Mouse (Mus musculus) adipocyte (in vitro differentiated cells): ENCODE results near the gene Jdp2.
A peak's percentile ranks its signal among the peaks of the same experiment; 100 is the strongest.

Source experiments
- DNase-seq: peaks from one replicate; pipeline ENCODE4 v3.0.0-alpha.2; 2016; ENCODE audit warnings: low spot score

Gene Jdp2

DNA sequence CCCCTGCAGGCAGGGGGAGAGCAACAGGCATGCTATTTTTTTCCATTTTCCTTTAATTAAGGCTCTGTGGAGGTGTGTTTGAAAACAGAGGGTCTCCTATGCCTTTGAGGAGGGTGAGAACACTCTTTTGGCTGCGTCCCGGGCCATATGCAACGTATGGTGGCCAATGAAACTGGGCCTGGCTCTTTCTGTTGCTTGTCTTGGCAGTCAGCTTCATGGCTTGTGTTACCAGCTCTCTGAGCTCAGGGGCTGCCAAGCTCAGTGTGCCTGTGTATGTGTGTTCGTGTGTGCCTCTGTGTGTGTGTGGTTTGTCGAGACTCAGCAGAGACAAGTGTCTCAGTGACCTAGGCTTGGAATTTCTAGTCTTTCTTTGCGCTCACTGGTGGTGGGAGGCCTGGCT lies 2.7 kb downstream of the Jdp2 start:
- peak; percentile 61 for DNase-seq

DNA sequence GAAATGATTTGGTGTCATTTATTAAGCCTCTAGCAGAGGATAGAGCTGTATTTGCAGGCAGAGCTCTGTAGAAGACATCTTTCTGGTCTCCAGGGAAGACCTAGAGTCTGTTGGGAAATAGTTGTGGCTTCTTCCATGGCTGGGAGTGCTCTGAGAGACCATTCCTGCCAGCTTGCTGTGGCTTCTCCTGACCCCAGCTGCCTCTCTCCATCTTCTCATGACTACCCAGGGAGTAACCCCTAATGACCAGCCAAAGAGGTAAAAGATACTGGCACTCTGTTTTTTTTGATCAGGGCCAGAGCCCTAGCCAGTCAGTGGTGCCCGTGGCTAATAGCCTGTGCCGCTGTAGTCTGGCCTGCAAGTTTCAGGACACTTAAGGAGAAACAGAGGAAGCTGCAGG lies 3.3 kb downstream of the Jdp2 start:
- peak; percentile 68 for DNase-seq

DNA sequence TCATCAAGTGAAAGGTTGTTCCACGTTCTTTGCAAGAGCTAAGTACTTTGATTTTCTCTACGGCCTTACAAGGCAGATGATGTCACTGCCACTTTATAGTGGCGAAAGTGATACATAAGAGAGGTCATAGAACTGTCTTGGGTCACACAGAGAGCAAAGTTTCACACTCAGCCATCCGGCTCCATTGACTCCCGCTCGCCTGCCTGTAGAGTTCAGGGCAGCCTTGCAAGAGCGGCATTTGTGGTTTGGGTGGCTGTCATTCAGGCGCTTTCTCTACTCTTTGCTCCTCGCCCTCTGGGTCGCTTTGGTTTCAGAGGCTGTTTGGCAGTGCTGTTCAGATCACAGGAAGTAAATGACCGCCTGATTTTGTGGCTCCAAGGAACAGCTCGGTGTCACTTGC lies 4.0 kb downstream of the Jdp2 start:
- no peak for DNase-seq

DNA sequence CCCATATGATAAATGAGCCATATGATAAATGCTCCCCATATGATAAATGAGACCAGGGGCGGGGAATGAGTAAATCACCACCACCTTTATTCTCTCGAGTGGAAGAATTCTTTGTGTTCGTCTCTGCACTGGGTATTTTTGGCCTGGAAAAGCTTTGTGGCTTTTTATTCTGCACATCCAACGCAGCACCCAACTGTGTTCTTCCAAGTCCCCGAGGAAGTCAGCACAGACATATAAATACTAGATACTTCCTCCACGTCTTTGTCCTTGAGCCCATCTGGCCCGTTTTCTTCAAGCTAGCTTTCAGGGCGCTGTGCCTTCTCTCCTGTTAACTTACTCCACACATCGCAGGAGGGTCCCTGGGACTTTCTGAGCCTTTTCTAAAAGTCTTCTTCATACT lies 4.9 kb downstream of the Jdp2 start:
- no peak for DNase-seq

DNA sequence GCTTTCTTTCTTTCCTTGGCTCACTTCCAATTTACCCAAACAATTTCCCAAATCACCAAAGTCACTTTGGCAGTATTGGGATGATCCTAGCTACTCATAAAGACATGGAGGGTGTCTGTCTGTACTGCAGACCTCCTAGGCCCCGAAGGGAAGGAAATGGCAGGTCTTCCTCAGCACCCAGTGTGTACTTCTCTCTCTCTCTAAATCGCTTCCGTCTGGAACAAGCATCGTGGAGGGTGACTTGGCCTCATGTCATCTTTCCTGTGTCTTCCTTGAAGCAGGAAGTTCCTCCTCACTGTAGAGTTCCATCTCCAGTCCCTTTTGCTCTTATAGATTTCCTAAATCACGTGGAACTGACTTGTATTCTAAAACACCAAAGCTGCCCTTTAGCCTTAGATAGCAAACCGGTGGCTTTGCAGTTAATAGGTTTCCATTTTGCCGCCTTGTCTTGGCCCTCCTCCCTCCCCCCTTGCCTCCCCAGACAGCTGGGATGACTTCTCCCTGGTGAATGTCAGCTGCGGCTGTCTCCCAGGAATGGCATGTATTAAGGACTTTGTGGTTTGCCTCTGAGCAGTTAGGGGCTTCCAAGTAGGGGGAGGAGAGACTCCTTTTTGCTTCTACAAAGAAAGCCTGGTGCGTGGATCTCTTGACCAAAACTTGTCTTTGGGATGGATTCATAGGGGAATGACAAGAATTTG lies 5.6 kb downstream of the Jdp2 start:
- DNase-seq, result no peak

DNA sequence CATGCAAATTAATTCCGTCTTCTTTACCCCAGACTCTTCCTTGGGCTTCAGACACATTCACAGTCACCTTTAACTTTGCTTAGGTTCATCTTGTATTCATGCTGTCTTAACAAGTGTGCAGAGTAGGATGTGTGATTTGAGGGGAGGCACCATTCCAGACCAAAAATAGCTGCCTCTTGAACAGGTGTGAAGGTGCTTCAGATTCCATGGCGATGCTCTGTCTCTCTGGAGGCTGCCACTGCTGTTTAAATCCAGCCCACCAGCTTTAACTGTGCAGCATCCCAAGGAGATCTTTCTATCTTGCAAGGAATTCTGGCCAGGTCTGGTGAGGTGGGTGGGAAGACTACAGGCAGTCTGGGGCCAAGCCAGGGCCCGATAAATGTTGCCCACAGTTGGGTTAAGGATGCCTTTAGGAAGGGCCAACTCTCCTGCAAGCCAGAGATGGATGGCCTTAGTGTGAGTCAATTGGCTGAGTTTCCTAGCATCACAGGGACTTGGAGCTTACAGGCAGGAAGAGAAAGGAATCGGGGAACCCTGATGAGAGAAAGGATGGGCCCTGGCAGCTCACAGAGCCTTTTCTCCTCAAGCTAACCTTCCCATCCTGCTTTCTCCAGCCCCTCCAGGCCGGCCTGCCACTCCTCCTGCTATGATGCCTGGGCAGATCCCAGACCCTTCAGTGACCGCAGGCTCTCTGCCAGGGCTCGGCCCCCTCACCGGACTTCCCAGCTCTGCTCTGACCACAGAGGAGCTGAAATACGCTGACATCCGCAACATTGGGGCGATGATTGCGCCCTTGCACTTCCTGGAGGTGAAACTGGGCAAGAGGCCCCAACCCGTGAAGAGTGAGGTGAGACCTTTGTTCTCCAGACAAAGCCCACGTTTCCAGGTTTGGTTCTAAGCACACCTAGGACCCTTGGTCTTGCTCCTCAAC lies 9.0 kb downstream of the Jdp2 start:
- no peak for DNase-seq

DNA sequence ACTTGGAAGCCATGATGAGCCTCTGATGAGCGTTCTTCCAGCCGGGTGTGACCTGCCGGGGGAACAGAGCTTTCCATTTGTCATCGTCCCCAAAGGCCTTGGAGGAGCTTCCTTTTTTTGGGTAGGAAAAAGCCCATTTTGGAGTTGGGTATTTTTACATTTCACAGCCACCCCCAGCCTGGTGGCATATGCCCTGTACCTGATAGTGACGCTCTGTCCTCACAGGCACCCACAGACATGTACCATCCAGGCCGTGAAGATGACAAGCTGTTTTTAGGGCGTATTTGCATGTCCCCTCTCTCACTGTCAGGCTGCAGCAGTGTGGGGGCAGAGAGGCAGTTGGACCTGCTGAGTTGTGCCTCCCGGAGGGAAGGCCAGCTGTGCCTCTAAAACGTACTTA lies 11.3 kb downstream of the Jdp2 start:
- DNase-seq, result no peak

DNA sequence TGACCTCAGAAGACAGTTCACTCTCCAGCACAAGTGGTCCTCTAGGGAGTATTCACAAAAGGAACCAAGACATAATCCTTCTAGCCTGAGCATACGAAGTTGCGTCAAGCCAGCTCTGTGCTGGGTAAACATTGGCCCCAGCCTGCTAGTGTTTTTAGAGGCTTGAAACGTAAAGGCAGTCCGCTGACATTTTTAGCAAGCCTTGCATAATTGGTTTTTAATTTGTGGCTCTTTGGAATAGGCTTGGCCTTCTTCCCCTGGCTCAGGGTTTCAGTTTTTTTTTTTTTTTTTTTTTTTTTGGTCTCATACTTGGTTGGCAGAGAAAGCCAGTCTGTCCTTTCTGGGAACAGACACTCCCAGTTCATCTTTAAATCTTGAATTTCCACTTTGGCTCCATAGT lies 15.3 kb downstream of the Jdp2 start:
- DNase-seq, result peak; percentile 68

DNA sequence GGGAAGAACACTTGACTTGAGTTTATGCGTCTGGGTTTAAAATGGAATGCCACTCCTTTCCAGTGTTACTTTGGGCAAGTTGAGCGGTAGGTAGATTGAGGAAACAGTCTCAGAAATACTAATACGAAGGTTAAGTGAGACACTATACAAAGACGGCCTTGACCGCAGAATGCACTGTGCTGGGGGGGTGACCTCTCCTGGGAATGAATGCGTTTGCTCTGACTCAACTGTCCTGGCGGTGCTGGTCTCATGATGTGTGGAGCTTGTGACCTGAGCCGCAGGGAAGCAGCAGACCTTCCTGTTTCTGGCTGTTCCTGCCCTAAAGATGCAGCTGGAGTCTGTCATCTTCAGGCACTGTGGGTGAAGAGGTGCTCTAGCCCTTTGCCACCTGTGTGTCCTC lies 16.7 kb downstream of the Jdp2 start:
- DNase-seq, result no peak

DNA sequence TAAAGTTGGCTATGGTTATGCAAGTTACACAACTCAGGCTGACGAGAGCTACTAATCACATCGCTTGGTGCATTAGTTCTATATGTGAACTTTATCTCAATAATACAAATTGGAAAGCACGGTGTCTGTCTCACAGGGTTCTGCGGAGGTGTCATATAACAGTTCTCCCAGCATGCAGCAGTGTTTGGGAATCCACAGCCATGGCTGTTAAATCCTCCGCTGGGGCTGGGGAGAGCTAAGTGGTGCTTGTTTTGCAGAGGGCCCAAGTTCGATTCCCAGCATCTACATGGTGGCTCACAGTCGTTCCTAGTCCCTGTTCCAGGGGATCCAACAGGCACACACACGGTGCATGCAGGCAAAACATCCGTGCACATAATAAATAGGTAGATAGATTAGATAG lies 19.1 kb downstream of the Jdp2 start:
- no peak for DNase-seq

DNA sequence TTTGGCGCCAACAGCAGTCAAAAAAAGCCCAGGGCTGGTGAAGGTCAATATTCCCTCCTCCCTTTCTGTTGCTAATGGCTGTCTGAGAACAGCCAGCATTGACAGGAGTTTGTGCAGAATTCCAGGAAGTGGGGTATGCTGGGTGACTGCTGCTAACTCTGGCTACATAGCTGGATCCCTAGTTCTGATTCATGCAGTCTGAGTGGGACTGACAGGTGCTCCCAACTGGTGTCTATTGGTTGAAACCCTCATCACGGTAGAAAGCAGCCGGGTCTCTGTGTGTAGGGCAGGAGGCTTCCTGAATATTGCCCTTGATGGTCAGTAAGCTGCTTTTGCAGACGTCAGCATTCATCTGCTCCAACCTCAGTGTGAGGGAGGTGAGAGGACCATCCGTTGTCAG lies 19.6 kb downstream of the Jdp2 start:
- no peak for DNase-seq

DNA sequence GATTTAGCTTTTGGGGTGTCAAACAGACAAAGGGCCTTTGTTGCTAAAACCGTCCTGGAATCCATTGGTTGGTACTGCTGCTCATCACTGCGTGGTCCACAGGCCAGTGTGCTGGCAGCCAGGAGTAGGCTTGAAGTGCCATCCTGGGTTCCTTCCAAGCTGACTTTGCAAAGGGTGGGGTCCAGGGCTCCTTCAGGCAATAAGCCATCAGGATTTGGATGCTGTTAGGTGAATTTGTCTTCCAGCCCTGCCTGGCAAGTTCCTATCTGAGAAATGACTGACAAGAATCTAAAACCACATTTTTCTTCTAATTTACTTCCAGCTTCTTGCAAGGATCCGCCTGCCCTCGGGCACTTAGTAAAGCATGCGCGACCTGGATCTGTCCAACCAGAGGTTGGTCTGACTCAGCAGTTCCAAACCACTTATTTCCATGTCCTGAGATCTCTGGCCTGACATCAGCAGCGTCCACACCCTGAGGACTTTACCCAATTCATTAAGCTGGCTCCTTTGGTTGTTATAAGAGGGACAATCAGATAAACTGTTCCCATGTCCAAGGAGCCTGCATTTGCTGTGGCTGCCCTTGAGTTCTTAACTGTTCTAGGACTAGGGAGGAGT lies 20.6 kb downstream of the Jdp2 start:
- no peak for DNase-seq

DNA sequence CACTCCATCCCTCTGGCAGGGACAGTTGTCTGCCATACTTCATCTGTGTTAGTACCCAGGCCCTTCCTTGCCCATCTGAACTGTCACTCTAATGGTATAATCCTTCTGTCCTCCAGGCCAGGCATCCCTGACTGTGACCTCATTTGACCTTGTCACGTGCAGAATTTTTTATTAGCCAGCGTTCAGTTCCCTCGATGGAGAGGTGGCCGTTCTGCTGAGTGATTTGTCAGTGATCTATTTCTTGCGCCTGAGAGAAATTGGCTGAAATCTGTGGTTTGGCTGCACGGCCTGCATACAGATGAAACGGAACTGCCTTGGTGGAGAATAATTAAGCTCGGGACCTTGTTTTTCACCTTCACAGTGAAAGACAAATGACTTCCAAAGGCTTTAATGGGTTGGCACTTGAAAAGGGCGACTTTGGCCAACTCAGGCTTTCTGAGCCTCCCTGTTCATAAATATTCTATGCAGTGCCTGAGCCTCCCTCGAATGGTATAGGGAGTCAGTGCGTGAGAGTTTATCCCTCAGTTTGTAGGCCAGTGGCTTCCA lies 21.1 kb downstream of the Jdp2 start:
- no peak for DNase-seq

DNA sequence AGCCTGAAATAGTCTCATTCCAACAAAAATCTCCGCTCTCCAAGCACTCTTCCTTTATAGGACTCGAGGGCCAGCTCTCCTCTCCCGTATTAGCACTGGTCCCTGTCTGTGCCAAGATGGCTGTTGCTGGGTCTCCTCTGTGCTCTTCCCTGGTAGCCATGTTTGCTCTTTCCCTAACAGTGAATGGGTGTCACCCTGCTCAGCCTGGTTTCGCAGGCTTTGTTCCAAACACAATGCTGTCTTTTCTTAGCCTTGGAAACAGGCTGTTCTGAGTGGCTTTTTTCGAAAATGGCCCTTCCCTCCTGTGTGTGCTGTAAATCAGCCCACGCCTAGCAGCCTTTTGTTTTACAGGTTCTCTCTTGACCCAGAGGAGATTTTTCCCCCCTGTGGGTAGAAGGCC lies 22.2 kb downstream of the Jdp2 start:
- DNase-seq, result no peak

DNA sequence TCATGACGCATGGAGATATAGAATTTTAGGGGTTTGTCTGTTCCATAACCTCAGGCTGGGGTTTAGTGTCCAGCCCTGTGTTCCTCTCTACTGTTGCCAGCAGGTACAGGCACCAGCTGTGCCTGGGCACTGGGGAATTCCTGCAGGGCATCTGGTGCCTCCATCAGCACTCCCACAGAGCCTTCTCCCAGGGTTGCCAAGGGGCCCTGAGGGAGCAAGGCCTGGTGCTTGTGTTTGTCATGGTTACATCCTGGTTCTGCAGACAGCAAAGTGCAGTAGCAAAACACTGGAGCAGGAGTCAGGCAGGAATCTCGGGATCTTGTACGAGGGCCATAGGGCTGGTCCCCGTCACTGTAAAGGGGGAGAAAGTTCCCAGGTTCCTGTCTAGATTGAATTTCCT lies 22.8 kb downstream of the Jdp2 start:
- DNase-seq, result no peak

DNA sequence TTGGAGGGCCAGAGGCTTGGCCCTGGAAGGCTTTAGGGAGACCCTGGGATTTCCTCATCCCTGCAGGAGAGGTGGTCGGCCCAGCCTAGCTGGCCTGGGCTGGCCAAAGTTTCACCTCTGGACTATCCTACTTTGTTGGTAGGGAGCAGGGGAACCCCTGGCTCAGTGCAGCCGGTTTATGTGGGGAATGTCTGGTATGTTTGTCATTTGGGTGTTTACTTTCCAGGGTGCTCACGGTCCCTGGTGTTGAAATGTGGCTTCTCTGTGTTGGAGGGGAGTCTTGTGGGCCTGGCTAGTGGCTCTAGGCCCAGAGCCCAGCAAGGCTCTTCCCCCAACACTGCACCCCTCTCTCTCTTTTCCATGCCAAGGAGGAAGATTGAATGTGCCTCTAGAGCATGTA lies 24.9 kb downstream of the Jdp2 start:
- DNase-seq, result no peak

DNA sequence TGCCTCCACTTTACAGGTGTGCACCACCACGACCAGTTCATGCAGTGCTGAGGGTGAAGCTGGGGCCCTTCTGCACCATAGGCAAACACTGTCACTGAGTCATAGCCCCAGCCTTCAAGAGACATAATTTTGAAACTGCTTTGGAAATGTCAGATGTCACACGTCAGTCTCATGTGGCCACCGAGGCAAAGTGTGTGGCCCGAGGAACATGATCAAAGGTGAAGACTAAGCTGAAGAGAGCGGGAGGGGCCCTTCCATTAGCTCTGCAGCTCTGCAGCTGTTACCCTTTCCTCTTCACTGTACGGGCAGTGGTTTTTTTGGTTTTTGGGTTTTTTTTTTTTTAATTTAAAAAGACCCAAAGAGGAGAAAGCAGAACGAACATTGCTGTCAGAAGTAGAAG lies 25.8 kb downstream of the Jdp2 start:
- DNase-seq, result peak; percentile 34

DNA sequence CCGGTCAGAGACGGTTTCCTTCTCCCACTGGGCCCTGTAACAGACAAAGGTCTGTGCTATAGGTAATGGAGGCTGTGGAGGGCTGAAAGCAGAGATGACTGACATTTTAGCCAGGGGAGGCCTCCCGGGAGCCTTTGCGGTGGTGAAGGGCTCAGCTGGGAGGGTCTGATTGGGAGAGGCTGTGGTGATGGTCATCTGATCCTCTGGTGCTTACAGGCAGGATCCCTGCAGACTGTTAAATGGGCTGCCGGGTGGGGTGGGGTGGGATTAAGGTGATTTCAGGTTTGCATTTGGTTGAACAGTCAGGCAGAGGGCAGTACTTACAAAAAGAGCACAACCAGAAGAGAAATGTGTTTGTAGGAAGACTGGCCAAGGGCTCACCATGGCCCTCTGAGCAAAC lies 27.0 kb downstream of the Jdp2 start:
- no peak for DNase-seq

DNA sequence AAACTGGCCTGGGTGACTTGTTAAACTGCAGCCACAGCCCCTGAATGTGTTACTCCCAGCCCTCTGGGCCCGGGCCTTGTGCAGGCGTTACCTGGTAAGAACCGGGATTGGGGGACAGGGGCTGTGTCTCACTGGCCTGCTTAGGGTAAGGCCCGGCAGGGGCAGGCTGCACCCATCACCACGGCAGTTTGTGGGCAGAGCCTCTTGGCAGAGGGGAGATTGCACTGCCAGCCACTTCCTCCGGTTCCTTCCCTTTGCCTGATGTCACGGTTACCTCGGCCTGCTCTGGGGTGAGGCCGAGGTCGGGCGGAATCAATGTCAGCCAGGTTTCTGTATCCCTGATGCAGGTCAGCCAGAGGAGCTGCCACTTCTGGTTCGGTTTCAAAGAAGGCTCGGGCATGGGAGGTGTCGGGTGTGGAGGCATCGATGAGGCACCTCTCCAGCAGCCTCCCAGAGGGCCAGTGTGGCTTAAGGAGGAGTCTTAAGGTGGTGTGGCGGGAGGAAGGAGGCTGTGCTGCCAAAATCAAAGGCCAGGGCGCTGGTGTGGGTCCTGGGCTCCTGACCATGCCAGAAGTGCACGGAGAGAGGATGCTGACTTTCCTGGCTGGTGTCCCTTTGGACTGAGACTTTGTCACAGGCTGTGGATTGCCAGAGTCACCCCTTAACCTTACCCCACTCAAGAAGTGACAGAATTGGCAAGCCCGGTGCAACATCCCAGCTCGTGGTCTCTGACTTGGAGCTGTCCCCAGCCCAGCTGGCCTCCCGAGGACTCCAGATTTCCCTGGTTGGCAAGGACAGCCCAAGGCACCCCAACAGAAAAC lies 31.0 kb downstream of the Jdp2 start:
- no peak for DNase-seq

DNA sequence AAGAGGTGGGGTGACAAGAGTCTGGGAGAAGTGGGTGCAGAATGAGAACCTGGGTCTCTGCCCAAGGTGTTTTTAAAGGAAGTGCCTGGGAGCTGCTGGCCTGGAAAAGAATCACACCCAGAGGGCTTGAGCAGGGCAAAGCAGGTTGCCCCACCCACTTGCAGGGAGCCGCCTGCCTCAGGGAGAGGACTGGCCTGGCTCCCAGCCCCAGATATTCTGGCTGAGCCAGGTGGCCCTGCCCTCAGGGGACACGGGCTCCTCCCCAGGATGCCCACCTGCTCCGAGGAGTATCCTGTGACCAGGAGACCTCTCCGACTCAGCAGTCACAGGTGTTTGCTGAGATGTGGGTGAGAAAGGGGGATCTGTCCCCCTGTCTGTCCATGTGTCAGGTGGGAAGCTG lies 32.4 kb downstream of the Jdp2 start:
- no peak for DNase-seq

DNA sequence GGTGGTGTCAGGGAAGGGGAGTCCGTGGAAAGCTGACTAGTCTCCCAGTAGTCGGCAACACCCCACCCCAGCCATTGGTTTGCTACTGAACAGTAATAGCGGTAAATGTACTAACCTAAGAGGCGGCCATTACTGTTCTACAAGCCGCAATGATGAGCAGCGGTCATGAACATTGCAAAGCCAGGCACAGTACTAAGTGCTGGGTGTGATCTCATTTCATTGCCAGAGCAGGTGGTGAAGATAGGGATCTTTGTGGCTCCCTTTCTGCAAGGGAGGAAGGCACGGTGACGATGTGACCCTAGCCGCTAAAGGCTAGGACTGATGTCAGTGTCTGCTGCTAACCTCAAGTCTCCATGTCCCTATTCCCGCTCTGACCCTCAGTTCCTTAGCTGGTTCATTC lies 33.5 kb downstream of the Jdp2 start:
- DNase-seq, result no peak

DNA sequence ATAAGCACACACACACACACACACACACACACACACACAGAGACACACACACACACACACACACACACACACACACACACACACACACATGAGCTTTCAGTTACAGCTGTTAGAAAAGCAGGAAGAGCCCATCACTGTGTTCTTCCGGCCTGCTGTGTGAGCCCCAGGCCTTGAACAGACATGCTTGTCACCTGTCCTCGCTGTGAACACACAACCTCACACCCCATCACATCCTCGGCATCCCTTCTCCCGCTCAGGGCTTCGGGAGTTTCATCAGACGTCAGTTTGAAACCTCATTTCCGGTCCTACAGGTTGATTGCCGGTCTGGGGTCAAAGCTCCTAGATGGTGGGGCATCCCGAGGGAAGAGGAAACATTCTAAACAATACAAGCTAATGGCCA lies 39.1 kb downstream of the Jdp2 start:
- DNase-seq, result no peak
